Mouse (Mus musculus) CD4-positive, CD25-positive, alpha-beta regulatory T cell, adult 2 months (primary cell): ENCODE measurements around the gene Dbh.

Experiments used
- DNase-seq: peaks from one replicate; pipeline ENCODE4 v3.0.0-alpha.2; 2012; ENCODE audit warnings: low read depth, low spot score

The Dbh gene

DNA sequence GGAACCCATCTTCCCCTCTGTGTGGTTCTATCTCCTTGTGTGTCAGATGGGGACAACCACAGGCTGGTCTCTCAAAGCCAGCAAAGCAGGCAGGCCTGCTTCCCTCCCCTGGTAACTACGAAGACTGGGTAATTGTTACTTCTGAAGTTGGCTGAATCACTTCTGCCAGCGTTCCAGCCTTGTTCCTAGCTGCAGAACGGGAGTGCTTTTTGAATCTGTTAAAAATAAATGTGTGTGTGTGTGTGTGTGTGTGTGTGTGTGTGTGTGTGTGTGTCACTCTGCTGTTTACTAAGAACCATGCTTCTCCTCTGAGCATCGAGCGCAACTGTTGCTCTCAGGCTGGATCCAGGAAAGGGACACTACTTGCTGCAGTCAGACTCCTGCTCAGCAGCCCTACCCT is 1.2 kb upstream of the Dbh start:
- no peak for DNase-seq

DNA sequence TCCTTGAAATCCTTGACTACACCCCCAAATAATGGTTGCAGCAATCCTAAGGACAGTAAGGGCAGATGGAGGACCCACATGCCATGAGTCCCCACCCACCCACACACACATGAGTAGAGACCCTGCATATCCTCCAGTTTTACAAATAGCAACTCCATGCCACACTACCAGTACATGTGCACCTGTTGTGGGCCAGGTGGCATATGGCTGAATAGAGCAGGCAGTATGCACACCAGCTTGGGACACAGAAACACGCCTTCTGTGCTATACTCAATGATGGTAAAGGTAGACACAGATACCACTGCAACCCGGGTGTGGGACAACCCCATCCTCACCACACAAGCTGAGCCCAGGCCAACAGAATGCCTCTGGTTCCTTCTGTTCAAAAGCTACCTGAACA is 1.0 kb downstream of the Dbh start:
- DNase-seq: no peak

DNA sequence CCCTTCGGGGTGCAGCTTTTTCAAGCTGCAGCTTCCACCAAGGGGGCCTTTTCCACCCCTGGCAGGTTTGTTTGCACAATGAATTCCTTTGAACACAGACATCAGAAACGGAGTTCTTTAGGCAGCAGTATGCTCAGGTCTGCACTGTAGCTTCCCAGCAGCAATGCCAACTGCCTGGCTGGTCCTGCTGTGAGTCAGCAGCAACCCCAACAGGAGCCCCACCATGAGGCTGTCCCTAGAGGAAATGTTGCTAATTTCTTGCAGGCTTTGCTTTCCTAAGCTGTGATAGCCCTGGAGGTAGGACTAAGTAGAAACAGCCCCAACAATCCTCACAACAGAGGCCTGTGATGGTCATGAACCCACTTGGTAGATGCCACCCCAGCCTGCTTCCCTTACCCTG is 2.0 kb downstream of the Dbh start:
- no peak for DNase-seq

DNA sequence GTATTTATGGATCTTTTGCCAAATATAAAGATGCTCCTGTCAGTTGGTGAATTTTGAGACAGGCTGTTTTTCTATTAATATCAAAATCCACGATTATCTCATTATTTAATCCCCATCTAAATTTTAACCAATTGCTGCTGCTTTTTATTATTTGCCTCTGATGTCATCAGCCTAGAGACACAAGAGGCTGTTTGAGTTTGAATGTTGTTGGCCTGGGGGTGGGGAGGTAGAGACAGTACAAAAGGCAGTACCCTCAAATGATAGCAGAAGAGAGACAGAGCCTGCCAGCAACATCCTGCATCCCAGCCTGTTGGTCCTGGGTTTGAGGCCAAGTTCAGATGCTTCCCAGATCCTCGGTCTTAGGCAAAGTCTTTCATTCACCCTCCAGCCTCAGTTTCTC is 9.2 kb downstream of the Dbh start:
- no peak for DNase-seq

DNA sequence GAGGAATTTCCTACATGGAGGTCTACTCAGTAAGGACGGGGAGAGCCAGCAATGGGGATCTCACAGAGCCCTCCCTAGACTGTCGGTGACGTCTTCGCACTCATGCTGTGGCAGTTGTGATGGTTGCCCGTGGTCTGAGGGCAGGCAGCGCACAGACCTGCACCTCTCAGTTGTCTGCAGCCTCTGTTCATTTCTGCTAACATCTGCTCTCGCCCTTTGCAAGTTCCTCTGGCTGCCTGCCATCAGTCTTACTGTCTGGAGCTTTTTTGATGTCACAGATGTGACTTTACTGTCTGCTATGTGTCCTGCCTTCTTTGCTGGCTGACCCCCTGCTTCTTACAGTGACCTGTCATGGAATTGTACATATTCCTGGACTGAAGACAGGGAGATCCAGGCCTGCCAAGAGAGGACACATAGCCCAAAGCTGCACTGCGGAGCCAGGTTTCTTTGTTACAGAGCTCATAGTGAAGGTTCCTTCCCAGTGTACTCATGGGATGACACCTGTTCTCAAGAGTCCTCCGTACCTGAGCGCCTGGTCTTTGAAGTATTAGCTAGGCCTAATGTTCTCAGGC is 10.7 kb downstream of the Dbh start:
- DNase-seq: peak; percentile 29

DNA sequence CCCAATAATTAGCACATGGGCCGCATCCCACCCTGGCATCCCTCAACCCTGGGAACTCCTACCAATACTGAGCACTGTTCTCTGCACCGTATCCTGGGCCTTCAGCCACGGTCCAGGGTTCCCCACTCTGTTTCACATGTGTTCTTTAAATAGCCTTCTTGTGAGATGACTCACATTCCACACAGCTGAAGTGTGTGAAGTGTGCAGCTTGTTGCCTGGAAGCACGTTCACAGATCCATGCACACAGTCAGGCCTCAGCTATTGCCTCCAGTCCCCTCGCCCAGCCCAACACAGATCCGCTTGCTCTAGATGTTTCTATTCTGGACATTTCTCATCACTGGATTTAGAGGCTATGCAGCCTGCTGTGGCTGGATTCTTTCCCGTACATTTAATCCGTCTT is 14.1 kb downstream of the Dbh start:
- DNase-seq: no peak

DNA sequence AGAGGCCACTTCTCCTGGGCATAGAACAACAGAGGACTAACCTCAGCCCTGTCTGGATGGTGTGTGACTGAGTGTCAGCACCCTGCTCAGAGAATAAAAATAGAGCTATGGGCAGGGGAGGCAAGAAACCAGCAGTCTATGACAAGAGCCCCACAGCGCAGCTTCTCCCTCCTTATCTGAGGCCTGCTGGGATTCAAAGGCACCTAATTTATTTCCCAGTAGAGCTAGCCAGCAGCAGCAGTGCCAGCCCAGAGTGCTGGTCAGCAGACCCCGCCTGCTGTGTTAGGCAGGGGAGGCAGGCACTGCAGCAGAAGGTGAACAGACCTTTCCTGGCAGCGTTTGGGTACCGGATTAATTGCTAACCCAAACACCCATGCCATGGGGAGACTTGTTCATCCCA is 16.9 kb downstream of the Dbh start:
- DNase-seq: no peak

DNA sequence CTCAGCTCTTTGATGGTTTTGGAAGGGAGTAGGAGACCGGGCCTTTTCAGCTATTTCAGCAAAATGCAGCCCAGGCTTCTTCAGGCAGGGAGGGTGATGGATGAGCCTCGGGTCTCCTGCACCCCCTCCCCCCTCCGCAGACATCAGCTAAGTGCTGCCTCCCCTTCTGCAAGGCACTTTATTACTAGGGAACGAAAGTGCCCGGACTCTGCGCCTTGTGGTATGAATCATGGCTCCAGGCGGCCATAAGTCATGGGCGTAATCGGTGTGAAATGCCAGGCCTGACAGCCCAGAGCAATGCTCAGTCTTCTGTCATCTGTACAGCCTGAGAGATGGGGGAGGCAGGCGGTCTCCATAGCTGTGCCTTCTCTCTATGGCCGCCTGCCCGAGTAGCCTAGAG is 18.7 kb downstream of the Dbh start:
- no peak for DNase-seq

DNA sequence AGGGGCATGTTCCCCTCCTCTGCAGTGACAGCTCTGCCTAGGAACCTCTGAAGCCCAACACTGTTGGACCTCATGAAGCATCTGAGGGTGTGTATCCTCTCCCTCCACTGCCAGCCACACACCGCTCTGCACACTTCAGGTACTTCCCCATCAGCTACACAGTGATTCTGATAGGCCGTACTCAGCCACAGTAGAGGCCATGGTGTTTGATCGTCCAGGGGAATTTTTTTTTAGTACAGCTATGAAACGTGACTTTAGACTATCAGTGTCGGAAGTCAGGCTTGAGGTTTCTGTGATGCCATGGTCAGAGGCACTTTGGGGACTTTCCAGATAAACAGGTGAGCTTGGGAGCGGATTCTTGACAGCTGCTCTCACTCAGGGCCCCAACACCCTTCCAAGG is 22.5 kb downstream of the Dbh start:
- peak; percentile 77 for DNase-seq

DNA sequence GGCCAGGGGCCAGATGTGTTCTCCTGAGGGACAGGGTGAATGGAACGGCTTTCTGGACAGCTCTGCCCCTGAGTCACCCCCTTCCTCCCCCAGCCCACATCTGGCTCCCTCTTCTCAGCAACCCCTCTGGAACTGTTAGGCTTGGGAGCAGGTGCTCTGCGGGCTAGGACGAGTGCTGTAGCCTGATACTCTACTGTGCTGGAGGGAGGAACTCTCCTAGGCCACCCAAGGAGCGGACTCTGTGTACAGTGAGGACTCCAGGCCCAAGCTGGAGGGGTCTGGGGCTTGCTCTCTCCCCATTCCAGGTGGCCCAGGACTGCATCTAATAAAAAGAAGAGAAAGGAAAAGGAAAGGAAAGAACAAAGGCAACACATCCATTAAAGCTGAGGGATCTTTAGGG is 25.0 kb downstream of the Dbh start:
- DNase-seq: no peak

DNA sequence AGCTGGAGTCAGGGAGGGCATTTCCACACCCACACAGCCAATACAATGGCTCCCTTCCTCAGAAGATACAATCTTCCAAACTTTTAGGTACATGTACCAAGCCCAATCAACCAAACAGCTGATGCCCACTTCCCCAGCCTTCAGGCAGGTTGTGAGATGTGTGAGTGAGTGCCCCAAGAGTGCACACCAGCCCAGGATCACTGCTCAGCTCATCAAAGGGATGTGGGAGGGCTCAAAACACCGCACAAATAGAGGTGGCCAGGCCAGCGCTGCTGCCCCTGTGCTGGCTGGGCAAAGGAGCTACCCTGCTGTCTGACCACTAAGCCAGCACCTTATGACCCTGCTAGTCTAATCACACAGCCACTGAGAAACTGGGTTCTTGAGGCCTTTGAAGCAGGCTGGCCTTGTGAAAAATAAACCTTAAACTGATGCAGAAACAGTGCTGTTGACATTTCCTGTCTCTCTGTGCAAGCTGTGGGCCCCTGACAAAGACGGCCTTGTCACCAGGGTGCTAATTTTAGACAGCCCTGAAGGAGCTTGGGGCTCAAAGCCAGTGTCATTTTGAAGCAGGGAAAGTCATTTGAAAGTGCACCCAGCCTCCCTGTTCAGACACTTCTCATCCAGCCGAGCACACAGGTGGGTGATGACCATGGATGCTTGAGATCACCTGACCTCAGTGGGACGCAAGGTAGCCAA is 33.7 kb downstream of the Dbh start:
- peak; percentile 64 for DNase-seq

DNA sequence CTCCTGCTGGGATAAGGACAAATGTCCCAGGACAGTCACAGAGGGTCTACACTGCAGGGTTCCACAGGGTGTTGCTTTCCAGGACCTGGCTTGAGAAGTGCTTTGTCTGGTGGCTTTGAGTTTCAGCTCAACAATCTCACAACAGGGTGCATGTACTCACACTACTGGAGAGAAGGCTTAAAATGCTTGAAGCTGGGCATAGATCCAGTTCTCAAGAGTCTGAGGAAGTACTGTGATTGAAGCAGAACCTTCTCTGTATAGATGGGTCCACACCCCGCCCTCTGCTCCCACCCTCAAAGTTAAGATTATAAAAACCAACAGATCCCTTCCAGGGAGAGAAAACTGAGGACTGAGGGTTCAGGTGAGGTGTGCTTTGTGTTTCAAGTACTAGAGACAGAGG is 35.6 kb downstream of the Dbh start:
- DNase-seq: no peak

DNA sequence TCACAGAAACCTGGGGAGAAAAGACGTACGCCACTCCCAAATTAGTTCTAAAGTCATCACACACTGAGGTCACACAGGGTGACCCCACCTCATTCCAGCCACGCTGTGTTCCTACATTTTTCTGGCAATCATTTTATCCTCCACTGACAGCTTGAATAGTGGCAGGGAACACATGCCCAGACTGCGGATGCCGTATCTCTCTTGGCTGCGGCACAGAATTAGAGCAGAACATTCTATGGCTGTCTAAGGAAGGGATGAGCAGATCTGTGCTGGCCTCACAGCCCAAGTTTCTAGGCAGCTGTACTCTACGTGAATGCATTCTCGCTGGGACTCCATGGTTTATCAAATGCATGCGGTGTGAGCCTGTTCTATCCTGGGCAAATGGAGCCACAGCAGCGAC is 40.6 kb downstream of the Dbh start:
- no peak for DNase-seq

DNA sequence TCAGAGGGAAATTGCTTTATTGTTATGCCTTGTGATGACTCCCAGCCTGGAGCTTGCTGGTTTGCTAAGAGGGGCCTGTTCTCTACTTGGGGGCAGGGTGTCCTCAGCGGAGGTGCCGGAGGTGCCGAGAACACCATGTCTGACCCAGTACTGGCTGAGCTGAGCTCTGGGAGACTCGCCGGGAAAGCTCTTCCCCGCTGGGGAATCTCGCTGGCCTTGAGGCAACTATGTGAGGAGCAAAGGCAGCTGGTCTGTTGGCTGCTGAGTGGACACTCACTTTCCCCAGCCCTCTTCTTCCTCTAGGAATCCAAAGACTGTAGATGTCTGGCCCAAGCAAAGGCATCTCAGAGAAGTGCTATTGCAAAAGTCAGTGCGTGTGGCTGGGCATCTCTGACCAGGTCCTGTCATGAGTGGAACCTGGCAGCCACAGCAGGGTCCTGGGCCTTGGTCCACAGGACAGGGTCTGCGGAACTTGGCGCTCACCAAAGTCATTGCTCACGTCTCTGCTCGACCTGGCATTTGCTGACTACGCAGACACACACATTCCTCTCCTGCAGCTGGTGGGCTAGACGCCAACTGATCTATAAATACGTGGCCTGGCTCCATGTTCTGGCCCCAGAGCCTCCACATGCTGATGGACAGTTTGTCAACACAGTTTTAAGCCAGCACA is 41.2 kb downstream of the Dbh start:
- no peak for DNase-seq

DNA sequence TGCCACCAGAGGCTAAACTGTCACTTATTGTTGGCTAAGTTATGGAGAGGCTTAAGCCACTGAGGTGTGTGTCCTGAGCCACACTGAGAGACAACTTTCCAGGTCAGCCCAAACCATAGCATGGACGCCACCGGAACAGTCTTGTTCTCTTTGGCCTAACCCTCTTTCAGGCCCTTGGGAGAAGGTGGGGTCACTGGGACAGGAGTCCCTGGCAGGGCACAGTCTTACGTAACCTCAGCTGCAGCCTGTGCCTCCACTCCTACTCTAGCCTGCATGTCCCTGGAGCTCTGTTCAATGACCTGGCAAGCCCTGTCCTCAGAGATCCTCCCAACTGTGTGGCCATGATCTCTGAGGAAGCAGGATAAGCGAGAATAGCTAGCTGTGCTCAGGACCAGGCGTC is 42.1 kb downstream of the Dbh start:
- DNase-seq: no peak

DNA sequence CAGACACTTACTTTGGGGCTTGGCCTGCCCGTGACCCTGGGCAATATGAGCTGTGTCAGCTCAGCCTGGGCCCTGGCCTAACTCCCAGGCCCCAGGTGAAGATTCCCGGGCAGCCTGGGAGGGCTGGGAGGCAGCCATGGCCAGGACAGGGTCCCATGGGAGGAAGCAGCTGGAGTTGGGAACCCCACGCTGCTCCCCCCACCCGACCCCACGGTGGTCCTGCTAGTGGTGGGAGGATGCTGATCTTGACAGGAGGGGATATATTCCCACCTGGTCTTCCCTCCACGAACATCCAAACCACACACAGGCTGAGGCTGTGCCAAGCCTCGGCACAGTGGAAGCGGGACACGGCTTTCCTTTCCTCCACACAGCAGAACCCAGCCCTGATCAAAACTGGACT is 44.3 kb downstream of the Dbh start:
- DNase-seq: no peak

DNA sequence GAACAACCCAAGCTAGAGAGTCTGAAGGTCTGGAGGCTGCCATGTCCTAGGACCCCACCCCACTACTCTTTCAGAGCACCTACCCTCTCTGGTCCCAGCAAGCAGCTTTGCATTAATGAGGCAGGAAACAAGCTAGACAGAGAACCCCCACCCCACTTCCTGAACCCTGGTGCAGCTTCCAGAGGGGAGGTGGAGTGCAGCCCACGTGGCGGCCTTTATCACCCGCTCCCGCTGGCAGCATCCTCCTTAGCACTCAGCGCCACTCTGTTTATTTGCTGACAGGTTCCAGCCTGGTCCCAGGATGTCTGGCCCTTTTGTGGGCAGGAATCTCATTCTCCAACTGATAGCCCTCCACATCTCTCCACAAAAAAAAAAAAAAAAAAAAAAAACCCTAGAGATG is 44.8 kb downstream of the Dbh start:
- peak; percentile 80 for DNase-seq

DNA sequence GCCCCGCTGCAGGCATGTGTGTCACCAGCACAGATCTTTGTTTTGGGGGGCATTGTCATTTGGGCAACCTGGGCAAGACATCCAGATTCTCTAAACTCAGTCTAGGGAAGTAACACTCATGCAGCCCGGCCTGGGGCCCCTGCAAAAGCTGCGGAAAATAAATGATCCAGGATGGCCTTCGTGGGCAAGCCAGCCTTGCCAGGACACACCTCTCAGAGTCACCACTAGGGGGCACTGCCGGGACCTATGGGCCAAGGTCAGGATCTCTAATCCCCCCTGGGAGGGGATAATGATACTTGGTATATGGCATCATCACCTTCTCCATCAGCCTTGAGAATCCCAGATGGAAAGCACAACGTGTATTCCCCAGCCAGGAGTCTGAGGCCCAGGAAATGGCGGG is 45.2 kb downstream of the Dbh start:
- peak; percentile 77 for DNase-seq

DNA sequence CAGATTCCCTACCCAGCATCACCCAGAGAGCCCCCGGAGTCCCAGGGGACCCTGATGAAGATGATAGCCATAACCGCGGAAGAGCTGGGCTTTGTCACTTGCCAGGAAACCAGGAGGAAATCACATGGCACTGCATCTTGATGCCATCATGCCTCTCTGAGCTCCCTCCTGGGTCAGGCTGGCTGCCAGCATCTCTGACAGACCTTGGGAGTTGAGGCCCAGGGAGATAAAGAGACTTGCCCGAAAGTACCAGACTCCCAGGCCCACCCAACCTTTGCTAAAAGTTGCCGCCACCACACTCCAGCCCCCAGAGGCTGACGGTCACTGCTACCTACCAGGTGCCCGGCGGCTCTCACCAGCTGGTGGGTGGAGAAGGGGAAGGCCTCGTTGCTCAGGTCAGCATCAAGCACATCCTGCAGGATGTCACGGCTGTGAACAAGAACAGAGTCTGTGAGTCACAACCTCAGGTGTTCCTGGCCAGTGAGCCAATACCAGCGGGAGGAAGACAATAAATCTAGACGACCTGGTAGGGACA is 45.7 kb downstream of the Dbh start:
- no peak for DNase-seq

DNA sequence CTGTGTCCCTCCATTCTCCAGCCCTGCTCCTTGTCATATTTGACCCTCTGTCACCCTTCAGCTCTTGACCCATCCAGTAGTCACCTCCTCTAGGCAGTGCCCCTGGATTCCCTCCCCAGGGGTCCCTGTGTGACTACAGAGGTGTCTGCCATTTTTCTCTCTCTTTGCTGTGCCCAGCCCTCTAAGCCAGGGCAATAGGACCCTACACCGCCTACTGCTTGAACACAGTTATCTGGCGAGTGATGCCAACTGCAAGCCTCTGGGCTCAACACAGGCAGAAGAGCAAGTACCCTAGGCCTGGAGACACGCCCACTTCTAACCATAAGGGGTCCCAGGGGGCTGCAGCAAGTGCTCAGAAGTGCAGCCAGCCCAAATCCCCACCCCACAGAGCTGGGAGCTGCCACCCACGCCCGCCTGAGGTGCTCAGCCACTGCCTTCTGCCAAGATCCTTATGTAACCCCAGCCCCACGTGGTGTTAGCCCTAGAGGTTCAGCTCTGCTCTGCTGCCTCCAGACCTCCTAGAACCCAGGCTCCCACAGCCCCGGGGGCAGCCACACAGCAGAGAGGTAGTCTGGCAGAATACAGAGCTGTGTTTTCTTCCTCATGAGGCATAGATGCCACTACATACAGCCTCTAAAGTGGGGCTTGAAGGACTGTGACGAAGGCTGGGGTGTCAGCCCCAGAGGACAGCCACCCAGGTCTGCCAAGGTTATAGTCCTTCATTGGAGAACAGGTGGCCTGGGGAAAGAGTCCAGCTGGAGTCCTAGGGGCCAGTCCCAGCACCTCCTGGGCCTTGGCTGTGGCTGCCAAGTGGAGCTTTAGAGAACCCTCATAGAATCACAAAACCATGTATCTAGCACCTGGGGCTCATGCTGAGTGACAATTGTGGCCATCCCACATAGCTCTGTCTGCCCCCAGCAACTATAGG is 47.2 kb downstream of the Dbh start:
- DNase-seq: peak; percentile 35

DNA sequence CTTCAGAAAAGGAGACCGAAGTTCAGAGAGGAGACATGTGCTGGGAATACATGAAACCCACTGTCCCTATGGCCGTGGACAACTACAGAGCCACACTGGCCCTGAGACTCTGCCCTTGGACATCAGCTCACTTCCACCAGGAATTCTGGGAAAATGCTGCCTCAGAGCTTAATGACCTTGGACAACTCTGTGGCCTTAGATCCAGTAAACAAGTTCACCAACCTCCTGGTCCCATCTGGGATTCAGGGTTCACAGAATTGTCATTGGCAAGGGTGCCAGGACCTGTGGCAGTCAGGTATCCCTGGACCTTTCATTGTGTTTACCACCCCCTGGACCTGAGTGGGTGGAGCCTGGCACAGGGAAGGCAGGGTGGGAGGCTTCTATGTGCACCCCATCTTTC is 50.5 kb downstream of the Dbh start:
- no peak for DNase-seq

DNA sequence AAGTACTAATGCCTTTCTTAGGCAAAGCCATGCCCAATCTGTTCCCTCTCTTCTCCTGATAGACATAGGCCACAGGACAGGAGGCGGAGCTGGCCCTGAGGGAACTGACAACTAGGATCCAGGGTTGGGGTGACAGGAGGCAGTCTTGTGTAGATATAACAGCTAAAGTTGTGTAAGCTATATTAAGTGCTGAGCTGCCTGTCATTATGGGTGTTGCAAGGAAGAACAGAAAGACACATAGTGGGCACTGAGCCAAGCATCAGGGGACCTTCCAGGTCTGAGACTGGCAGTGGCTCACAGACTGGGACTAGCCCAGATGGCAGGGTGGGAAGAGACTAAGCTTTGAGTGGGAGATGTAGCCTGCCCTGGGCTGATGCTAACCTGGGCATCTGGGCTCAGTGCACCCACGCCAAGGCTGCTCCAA is 53.1 kb downstream of the Dbh start:
- no peak for DNase-seq
